Mouse (Mus musculus): ENCODE data around the gene Ppp4r1. TPM values are rescaled to one million over a fixed set of nuclear protein-coding genes. Genes with fewer than 3 reads are reported as not detected.

The Ppp4r1 gene
- total RNA-seq, 4 experiments from 2014 or later, result 61.5 to 75.7 (median 67.7) TPM

DNA sequence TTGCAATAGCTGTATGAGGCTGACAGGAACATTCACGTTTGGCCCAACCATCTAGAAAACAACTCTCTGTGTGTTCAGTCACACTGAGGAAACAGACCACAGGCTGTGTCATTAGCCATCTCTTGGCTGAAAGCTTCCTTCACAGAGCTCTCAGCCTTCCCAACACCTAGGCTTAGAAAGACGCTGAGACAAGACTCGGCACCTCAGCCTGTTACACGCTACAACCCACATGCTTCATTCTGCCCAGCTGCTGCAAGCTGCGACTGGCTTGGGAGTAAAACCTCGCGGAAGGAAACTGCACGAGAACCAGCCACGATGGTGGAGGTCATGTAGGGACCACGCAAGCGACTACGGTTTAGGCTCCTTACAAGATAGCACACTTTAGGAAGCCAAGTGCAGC is 81.5 kb downstream of the Ppp4r1 start:
- no peak for DNase-seq

- no peak for DNase-seq
These were observed 82.4 kb downstream of the Ppp4r1 start for GRCm38 (mm10) chr17:65864742-65865141.

DNA sequence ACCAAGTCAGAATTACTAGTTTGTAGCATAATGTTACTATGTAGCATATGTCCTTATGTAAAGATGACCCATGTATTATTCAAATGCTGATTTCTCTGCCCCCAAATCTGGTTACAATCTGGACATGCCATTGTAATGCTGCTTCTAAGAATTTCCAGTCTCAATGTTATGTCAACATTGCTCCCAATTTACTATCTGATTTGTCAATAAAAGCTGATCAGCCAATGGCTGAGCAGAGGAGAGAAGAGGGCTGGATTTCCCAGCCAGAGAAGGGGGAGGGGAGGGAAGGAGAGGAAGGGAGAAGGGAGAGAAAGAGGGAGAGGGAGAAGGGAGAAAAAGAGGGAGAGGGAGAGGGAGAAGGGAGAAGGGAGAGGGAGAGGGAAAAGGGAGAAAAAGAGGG is 82.9 kb downstream of the Ppp4r1 start:
- DNase-seq, result no peak

GRCm38 (mm10) chr17:65866201-65866600 is 83.8 kb downstream of the Ppp4r1 start:
- DNase-seq, result no peak

GRCm38 (mm10) chr17:65867996-65868395 is 85.6 kb downstream of the Ppp4r1 start:
- DNase-seq, result no peak

- no peak for DNase-seq
These were observed 87.3 kb downstream of the Ppp4r1 start for GRCm38 (mm10) chr17:65869720-65870119.

- DNase-seq, result peak; percentile 61
These were observed 87.8 kb downstream of the Ppp4r1 start for GRCm38 (mm10) chr17:65870146-65870545.

DNA sequence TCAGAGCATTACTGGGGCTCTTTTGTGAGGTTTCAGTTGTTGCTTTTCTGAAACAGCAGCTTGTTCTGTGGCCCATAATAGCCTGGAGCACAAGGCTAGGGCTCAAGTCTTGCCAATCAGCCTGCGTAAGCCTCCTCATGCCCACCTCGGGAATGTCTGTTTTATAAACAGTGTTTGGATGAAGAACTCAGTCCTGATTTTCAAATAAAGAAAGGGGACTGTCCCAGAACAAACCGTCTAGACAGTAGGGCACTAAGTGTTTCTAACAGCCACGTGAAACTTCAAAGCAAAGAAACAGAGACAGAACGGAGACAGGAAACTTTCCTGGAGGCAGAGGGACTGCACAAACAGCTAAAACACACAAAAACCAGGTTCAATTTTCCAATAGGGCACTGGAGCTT is 89.3 kb downstream of the Ppp4r1 start:
- no peak for DNase-seq

DNA sequence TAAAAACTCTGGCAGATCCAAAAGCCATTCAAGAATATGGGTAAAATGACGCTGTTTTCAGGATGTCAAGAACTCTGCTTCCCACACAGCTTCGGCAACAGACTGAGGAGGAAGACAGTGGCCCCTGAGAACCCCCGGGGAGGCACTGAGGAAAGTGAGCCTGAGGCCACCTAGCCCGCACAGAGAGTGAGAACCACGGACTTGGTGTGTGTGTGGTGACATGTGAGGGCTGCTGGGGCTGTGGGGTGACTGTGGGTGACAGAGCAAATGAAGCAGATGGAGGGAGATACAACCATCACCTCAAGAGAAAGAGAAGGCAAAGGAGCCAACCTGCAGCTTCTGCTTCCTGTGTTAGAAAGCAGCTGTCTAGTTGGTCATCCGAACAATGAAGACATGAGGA is 89.7 kb downstream of the Ppp4r1 start:
- DNase-seq, result no peak

- no peak for DNase-seq
These were observed 90.3 kb downstream of the Ppp4r1 start for GRCm38 (mm10) chr17:65872652-65873051.

DNA sequence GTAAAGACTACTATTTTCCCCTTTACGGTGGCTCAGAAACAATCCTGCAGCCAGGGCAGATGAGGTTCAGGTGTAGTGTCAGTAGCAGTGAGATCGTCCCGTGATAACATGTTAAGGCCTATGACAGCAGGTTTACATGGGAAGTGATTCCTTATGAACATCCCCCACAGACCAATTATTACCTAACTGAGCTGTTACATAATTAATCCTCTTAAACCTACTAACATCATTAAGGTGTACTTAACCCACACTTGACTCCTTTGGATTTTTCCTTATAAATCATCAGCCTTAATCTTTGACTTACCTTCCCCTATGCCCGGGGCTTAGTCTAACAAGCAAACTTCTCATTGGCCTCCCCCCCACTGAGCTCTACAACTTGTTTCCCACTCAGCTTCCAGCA is 90.8 kb downstream of the Ppp4r1 start:
- no peak for DNase-seq

- DNase-seq, result no peak
These were observed 91.5 kb downstream of the Ppp4r1 start for GRCm38 (mm10) chr17:65873834-65874233.

DNA sequence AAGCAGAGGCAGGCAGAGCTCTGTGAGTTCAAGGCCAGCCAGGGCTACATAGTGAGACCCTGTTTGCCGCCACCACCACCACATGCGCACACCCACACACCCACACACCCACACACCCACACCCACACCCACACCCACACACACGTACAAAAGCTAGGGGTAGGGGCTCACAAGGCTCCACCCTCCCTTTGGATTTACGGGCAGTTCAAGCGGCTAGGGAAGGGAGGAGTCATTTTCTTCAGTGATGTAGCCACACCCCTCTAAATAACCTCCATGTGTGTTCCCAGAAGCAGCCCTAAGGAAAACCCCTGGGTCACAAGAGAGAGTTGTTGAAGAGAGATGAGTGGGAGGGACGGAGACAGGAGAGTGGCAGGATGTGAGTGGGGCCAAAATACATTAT is 94.7 kb downstream of the Ppp4r1 start:
- no peak for DNase-seq

GRCm38 (mm10) chr17:65884061-65884669 is 101.8 kb downstream of the Ppp4r1 start:
- peak; percentile 47 for DNase-seq

- DNase-seq, result peak; percentile 100
These were observed 102.5 kb downstream of the Ppp4r1 start for GRCm38 (mm10) chr17:65884691-65885397.

- no peak for DNase-seq
These were observed 103.0 kb downstream of the Ppp4r1 start for GRCm38 (mm10) chr17:65885398-65885696.

DNA sequence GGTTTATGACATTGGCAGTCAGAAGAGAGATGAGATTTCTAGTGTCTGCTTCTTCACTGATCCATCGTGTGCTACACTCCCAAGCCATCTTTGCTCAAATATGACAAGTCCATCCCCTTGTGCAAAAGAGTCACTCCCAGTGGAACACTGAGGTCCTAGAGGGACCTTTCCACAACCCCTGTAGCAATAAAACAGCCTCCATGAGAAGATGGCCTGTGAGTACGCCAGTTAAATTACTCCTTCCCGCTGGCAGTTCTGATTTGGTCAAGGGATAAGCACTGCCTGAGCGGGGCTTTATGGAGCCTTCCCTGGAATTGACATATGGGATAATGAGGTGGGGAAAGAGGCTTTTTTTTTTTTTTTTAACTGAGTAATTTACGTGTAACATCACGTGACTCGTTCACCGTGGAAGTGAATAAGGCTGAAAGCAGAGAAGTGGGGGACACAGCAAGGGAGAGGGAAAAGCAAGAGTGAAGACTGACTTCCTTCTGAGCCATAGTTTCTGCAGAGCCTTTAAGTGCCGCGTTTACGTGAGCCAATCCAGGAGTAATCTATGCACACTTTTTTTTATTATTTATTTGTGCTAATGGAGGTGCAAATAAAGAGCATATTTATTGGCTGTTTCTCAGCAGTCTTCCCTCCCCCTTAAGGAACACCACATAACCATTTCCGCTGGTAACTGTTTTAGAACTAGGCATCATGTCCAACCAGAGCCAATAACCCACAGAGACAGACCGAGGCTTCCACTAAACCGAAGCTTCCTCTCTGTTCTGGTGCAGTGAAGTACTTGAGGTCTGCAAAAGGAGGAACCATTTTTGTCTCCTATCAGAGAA is 103.5 kb downstream of the Ppp4r1 start, which contains the start of gene Ralbp1:
Gene Ralbp1, minus strand, starts transcription at position 102 of the 833 bp plus-strand sequence.
- peak; percentile 19 for DNase-seq

DNA sequence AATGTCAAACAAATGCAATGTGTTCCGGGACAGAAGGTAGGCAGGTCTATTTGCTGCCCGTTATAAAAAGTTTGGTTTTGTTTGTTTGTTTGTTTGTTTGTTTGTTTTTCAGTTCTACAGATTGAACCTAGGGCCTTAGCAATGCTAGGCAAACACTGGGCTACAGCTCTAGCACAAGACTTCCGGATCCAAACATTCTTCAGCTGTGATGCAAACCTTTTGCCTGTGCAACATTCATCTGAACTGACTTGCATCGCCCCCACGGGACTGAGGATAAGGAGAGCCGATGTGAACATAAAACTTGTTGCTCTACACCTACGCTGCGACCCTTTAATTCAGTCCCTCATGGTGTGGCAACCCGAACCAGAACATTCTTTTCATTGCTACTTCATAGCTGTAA is 104.2 kb downstream of the Ppp4r1 start:
- no peak for DNase-seq

DNA sequence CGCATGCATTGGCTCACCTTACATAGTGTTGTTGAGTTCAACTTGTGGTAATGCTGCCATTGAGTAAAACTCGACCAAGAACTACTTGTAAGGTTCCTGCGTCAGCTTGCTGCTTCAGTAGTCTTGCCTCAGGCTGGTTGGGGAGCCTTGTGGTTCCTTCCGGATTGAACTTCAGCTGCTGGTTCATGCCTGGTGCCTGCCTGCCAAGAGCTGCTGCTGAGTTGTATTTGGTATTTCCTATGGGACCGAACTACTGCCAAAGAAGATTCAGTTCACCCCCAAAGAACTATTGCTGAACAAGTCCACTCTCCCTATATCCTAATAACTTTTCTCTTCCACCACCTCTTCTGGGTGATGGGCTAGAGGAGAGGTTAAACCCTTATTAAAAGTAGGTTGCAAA is 107.1 kb downstream of the Ppp4r1 start:
- DNase-seq, result no peak

Measured in adrenal gland, adult 8-10 months (tissue).